Mouse (Mus musculus) liver, embryonic 16.5 days (tissue): Measurements from ENCODE around the gene Gm9732. TPM values are rescaled to one million over a fixed set of nuclear protein-coding genes. Genes with fewer than 3 reads are reported as not detected.
"Not testable (repeated sequence)": the region's sequence is repeated elsewhere in the genome, so short reads cannot be mapped to it uniquely, and the experiment has no call there.

Experiments used
- ATAC-seq: fragments of 200-750 bp; cut with Nextera tagmentation; 2 replicates; pipeline ENCODE4 v1.8.0; 2017; ENCODE audit warnings: low read depth, mild to moderate bottlenecking, moderate number of reproducible peaks, moderate library complexity
- H3K27ac ChIP-seq: fragments of 300-500 bp; sonication (generic); 2 replicates; pipeline ENCODE4 v1.5.1; 2014; ENCODE audit warnings: mild to moderate bottlenecking, low read length
- H3K27me3 ChIP-seq: fragments of 300-500 bp; sonication (generic); 2 replicates; pipeline ENCODE4 v1.6.1; 2014; ENCODE audit warnings: low read depth, low read length, mixed read lengths; ENCODE audit not compliant: control insufficient read depth, insufficient read depth
- H3K36me3 ChIP-seq: fragments of 300-500 bp; sonication (generic); 2 replicates; pipeline ENCODE4 v1.6.1; 2014; ENCODE audit warnings: mild to moderate bottlenecking; ENCODE audit not compliant: control insufficient read depth, insufficient read depth
- H3K4me1 ChIP-seq: fragments of 300-500 bp; sonication (generic); 2 replicates; pipeline ENCODE4 v1.6.1; 2014; ENCODE audit warnings: low read depth, low read length, mixed read lengths; ENCODE audit not compliant: control insufficient read depth
- H3K4me2 ChIP-seq: fragments of 300-500 bp; sonication (generic); 2 replicates; pipeline ENCODE4 v1.6.1; 2014; ENCODE audit warnings: low read depth, low read length, mixed read lengths
- H3K4me3 ChIP-seq: fragments of 300-500 bp; sonication (generic); 2 replicates; pipeline ENCODE4 v1.5.1; 2014; ENCODE audit warnings: low read depth, mild to moderate bottlenecking, low read length
- H3K9ac ChIP-seq: fragments of 300-500 bp; sonication (generic); 2 replicates; pipeline ENCODE4 v1.6.1; 2014; ENCODE audit warnings: low read depth, low read length
- H3K9me3 ChIP-seq: fragments of 300-500 bp; sonication (generic); replicated peaks from 2 replicates; pipeline ENCODE4 v1.6.1; 2016; ENCODE audit warnings: low read length; ENCODE audit not compliant: control insufficient read depth
- WGBS: fragments of 180-500 bp; shearing (Covaris S2); extraction: QIAGEN DNeasy Blood & Tissue Kit; methylation state at CpG from one replicate; pipeline ENCODE4 v1.1.7; 2014; ENCODE audit not compliant: insufficient replicate concordance; 5-methylcytosine and 5-hydroxymethylcytosine counted together
- polyA plus RNA-seq: library from polyadenylated mRNA; unstranded; fragments of >200 nt; fragmentation: Nextera tagmentation; extraction: Ambion mirVana; gene quantifications from 2 replicates; pipeline ENCODE4 v1.2.1, GENCODE M21; 2015

Gm9732 gene
- polyA plus RNA-seq, result not detected in 2 replicates

DNA sequence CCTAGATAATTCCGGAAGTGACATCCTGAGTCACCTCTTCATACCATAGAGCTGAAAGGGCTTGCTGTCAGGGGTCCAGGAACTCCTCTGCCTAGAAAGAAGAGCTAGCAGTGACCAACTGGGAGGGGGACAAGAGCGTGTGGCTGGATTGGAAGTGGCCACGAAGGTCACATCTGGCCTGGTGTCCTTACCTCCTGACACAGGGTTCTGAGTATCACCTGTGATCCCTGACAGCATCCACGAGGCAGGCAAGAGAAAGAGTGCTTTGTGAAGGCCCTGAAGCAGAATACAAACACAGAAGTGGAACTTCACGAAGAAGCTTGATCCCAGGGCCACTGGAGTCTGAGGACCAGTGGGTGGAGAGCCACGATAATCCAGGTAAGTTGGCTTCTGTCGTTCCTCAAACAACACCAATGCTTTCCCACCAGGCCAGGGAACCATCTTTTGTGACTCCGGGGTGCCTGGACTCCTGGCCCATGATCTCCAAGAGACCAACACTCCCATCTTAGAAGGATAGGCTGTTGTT is at the start of gene Gm9732:
Gene Gm9732 (plus strand): TSS at position 51 of the 526 bp plus-strand sequence.
- whole genome bisulfite sequencing, result 59% methylated on average over 8 of the region's 8 CpGs
- not testable (repeated sequence) for H3K4me3 ChIP-seq

DNA sequence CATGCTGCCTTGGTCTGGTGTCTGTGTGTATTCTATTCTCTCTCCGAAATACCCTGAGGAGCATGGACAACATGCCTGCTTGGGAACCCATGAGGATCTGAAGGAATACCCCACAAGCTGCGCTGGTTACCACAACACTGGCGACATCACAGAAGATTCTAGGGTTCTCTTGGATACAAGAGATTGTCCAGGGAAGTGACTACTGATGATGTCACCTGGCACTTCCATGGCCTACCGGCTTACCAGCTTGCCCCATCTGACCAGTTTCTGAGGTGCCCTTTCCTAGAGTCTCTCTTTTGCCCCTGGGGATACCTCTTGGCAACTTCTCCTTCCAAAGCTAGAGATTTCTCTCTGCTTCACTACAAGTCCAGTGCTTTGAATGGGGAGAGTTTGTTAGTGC is 39.6 kb upstream of the Gm9732 start, which contains the start of gene Gm8122:
Gene Gm8122 (minus strand): TSS at position 101 of the 400 bp plus-strand sequence.
- not testable (repeated sequence) for H3K27me3 ChIP-seq, H3K27ac ChIP-seq, H3K9ac ChIP-seq, H3K4me1 ChIP-seq, H3K9me3 ChIP-seq, ATAC-seq, H3K36me3 ChIP-seq, H3K4me3 ChIP-seq, H3K4me2 ChIP-seq
- WGBS, result 70% methylated on average over 3 of the region's 4 CpGs

More for the DNA sequence above, at the start of gene Gm9732:
- H3K9ac ChIP-seq, H3K9me3 ChIP-seq, H3K27ac ChIP-seq, ATAC-seq, H3K4me1 ChIP-seq, H3K27me3 ChIP-seq, H3K36me3 ChIP-seq, H3K4me2 ChIP-seq: not testable (repeated sequence)

DNA sequence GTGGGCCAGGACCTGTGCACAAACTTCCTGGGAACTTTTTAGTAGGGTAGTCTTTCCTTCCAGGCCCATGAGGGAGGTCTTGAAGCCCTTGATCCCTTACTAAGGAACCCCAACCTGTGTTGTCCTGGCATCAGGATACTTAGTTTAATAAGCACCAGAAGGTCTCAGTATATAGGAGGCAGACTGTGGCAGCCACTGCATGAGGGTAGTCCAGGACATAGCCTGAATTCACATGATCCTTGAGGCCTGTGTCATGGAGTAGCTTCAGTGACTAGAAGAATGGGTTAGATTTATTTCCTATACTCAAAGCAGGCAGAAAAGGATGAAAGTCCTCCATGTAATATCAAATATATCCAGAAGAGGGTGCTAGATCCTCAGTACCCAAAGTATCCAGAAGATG is 37.1 kb upstream of the Gm9732 start:
- not testable (repeated sequence) for H3K4me1 ChIP-seq, ATAC-seq, H3K9ac ChIP-seq, H3K27me3 ChIP-seq, H3K4me3 ChIP-seq, H3K4me2 ChIP-seq, H3K36me3 ChIP-seq, H3K27ac ChIP-seq, H3K9me3 ChIP-seq

DNA sequence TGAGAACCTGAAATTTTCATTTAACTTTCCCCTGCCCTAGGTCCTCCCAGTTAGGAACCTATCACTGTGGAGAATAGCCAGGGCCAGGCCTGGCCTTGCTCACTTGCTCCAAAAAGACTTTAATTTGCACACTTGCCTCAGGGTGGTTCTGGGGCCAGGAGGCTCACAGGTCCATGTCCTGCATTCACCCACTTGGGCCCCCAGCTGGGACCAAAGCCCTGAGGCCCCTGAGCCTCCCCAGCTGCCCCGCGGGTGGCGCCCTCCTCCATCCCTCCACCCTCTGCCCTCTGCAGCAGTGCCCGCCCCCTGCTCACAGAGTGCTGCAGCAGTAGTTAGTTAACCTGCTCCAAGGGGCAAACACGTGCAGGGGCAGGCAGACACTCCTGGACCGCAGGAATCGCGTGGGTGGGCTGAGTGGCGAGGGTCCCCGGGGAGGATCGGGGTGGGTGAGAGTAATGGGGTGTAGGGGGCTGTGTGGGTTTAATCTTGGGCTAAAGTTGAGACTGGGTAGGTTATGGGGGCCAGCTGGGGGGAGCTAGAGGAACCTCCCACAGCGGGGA is 25.1 kb upstream of the Gm9732 start:
- WGBS, result 43% methylated on average over 9 of the region's 12 CpGs
- not testable (repeated sequence) for H3K27ac ChIP-seq, H3K36me3 ChIP-seq, H3K4me3 ChIP-seq, H3K27me3 ChIP-seq, H3K9ac ChIP-seq, H3K4me2 ChIP-seq, H3K4me1 ChIP-seq, H3K9me3 ChIP-seq, ATAC-seq

DNA sequence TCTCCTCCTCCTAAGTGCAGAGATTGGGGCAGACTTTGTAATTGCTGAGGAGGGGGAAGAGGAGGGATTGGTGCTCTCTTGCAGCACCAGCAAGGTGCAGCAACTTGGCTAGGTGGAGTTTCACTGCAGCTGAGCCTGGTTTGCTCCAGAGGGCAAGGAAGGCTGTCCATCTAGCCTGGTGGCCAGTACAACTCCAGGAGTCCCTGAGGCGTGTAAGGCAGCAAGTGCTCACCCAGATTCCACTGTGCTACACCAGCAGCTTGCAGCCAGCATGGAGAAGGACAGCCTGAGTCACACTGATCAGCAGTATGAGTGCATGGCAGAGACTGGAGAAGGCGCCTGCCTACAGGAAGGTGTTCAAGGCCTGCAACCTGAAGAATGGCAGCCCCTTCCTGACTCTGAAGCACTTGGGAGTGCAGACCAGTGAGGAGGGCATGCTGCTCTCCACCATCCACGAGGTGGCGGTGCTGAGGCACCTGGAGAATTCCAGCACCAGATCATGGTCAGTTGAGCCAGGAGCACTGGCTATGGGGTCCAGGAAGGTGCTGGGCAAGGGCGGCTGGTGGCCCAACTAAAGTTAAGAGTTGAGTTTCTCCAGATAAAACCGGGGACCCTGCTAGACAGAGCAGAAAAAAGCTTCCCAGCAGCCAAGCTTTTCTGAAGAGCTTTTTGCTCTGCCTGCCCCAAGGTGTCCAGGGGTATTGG is 24.1 kb upstream of the Gm9732 start:
- WGBS, result 24% methylated on average over 5 of the region's 6 CpGs
- not testable (repeated sequence) for H3K4me3 ChIP-seq

DNA sequence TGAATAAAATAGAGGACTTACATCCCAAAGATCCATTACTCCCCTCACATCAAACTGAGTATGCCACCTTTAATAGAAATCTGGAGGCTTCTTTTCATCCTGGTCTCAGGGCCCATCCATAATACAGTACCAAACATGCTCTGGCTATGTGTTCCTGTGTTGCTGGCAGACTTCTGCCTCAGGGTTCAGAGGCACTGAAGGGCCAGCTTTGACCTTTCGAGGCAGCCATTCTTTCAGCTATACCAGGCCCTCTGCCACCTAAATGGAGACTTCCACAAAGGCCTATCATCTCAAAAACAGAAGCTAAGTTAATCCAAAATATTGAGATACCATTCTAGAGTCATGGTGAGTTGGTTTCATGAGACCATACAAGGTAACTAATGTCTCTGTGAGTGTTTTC is 18.3 kb upstream of the Gm9732 start:
- not testable (repeated sequence) for ATAC-seq, H3K4me3 ChIP-seq, H3K27ac ChIP-seq, H3K9ac ChIP-seq, H3K4me1 ChIP-seq, H3K36me3 ChIP-seq, H3K27me3 ChIP-seq, H3K9me3 ChIP-seq, H3K4me2 ChIP-seq
- 48% methylated on average over 1 of the region's 1 CpGs for WGBS

More for the DNA sequence above, 24.1 kb upstream of the Gm9732 start:
- H3K4me1 ChIP-seq, H3K4me2 ChIP-seq, H3K9ac ChIP-seq, H3K9me3 ChIP-seq, H3K27me3 ChIP-seq, ATAC-seq, H3K27ac ChIP-seq, H3K36me3 ChIP-seq: not testable (repeated sequence)

DNA sequence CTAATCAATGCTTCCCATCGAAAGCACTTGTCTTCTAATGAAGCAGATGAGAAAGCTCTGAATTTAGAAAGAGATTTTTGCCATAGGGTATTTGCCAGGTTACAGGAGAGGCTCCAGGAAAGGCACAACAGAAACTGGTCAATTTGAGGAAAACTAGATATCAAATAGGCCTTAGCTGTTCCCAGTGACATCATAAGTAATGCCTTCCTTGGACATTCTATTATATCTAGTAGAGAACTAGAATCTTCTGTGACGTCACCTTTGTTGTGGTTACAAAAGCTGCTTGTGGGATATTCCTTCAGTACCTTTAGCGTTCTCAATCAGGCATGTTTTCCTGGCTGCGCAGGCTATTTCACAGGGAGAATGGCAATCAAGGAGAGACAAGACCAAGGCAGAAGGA is 16.5 kb upstream of the Gm9732 start, which contains the start of gene Gm8126:
Gene Gm8126 (plus strand): TSS at position 301 of the 400 bp plus-strand sequence.
- H3K27me3 ChIP-seq, H3K4me2 ChIP-seq, H3K27ac ChIP-seq, ATAC-seq, H3K9me3 ChIP-seq, H3K4me1 ChIP-seq, H3K4me3 ChIP-seq, H3K36me3 ChIP-seq, H3K9ac ChIP-seq: not testable (repeated sequence)
- WGBS, result 72% methylated on average over 2 of the region's 4 CpGs

DNA sequence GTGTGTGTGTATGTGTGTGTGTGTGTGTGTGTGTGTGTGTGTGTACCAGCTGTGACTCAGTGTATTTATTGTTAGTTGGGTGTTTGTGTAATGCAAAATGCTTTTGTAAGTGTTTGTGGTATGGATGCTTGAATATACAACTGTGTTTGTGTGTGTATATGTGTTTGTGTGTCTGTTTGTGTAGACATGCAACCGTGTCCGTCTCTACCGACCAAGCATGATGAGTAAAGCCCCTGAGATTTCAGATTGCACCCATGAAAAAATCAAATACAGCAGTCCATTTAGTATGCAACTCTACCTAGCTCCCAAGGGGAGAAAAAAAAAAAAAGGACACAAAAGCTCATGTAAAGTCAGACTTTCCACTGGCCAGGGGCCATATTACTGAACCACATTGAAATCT is 11.4 kb upstream of the Gm9732 start:
- not testable (repeated sequence) for H3K4me2 ChIP-seq

DNA sequence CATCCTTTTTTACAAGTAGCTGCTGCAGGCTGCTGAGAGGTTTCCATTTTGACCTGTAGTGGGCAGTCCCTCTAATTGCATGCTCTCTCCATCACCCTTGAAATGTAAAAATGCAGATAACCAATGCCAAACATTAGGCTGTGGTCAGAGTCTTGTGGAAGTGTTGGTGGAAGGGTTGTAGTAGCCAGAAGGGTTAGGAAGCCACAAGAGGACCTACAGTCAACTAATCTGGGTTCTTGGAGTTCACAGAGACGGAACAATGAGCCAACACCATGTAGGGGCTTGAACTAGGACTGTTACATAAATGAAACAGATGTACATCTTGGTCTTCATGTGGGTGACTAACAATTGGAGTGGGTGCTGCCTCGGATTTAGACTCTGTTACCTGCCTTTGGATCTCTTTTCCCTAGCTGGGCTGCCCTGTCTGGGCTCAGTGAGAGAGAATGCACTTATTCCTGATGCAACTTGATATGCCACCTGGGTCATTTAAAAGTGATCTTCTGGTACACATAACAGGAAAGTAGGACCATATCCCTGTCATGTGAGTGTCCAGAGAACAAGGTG is 6.2 kb upstream of the Gm9732 start:
- H3K27ac ChIP-seq, H3K27me3 ChIP-seq, H3K9ac ChIP-seq, H3K4me2 ChIP-seq, H3K36me3 ChIP-seq, H3K9me3 ChIP-seq, H3K4me1 ChIP-seq, H3K4me3 ChIP-seq, ATAC-seq: not testable (repeated sequence)
- WGBS, result 27% methylated on average over 2 of the region's 2 CpGs

More for the DNA sequence above, 11.4 kb upstream of the Gm9732 start:
- not testable (repeated sequence) for H3K9ac ChIP-seq, H3K27ac ChIP-seq, H3K36me3 ChIP-seq, H3K4me3 ChIP-seq, H3K27me3 ChIP-seq, H3K9me3 ChIP-seq, H3K4me1 ChIP-seq, ATAC-seq
- 40% methylated on average over 3 of the region's 3 CpGs for WGBS
